In the genomic region with DNA sequence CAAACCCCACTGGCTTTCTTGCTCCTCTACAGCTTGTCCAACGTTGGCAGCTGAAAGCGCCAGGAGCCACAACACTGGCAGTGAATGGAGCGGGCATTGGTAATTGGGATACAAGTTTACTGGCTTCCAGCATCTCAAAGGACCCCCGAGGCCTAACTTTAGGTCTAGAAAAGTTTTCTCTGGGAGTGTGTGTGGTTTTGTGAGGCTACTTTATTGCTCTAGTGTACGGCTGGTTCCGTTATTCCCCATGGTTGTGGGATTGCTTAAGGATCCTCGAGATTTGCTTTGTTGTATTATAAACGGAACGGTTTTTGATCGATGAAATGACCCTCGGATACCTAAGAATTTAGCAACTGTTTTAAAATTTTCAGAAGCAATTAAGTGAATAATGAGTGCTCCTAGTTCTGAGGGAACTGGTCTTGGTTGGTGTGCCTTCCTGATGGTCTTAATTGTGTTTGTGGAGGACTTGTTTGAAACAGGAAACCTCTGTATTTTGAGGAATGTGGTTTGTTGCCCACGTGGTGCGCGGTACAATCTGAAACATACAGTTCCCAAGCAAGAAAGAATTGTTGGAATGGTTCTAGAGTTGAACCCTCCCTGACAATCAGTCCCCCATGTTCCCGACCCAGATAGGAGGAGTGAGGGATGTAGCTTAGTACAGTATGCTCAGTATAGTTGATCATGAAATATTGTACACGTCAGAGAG, we compare ENCODE assay signal across 8 mouse cellular contexts. TPM values are rescaled to one million over a fixed set of nuclear protein-coding genes. Genes with fewer than 3 reads are reported as not detected.
DNase-seq lines count a peak whose midpoint lies in the region; ATAC-seq and TF ChIP-seq lines count a peak whose summit lies in the region.

No protein-coding gene starts in this region.

- DNase-seq in cerebellum, adult 2 months = no peak
- DNase-seq in cerebellum, adult 9-11 months = no peak
- peak; percentile 50 for DNase-seq in limb, embryonic 10.5 days (ENCODE audit: low spot score)
- DNase-seq in gastrocnemius, postnatal 4 days (ENCODE audit: low spot score in 2 of 2) = no peak
- DNase-seq in cerebellum, postnatal 4 days (ENCODE audit: low spot score in 2 of 2) = no peak

- peak; percentile 59; the same call in 1 of the 2 replicates for ATAC-seq in forebrain, embryonic 12.5 days (ENCODE audit: low FRiP score)
- ATAC-seq in midbrain, embryonic 15.5 days (replicated peaks) = peak; percentile 65; the same call in 1 of the 2 replicates

- 32% methylated on average over 16 of the region's 16 CpGs for WGBS in cerebellum, adult 2 months
- WGBS in forebrain, embryonic 12.5 days = 48% methylated on average over 16 of the region's 16 CpGs
- 46% methylated on average over 16 of the region's 16 CpGs for WGBS in limb, embryonic 10.5 days
- WGBS in midbrain, embryonic 15.5 days = 55% methylated on average over 16 of the region's 16 CpGs

- no peak for TF ChIP-seq POLR2A in cerebellum, adult 2 months (IDR thresholded peaks at IDR 0.05; ENCODE audit: borderline replicate concordance, insufficient read depth, low read length)

- no peaks in the 10 kb centered on the region; the same call in 1 of the 2 replicates for H3K4me1 ChIP-seq in cerebellum, adult 2 months (ENCODE audit: control insufficient read depth, insufficient read depth, low read length)
- peaks cover 14% of the 10 kb centered on the region for H3K4me1 ChIP-seq in E14TG2a.4 (replicated peaks; ENCODE audit: low read depth, low read length)
- peaks cover 17% of the 10 kb centered on the region for H3K4me1 ChIP-seq in forebrain, embryonic 12.5 days
- peaks cover 17% of the 10 kb centered on the region; the same call in 1 of the 2 replicates for H3K4me1 ChIP-seq in limb, embryonic 10.5 days
- peaks cover 15% of the 10 kb centered on the region for H3K4me1 ChIP-seq in midbrain, embryonic 15.5 days

- H3K27ac ChIP-seq in cerebellum, adult 2 months (ENCODE audit: insufficient read depth, low read length) = peak overlapping the region; percentile 73
- H3K27ac ChIP-seq in forebrain, embryonic 12.5 days = peak overlapping the region; percentile 86; the same call in 1 of the 2 replicates
- H3K27ac ChIP-seq in limb, embryonic 10.5 days = peak overlapping the region; percentile 99
- H3K27ac ChIP-seq in midbrain, embryonic 15.5 days = peak overlapping the region; percentile 80

- peak overlapping the region; percentile 89 for H3K9ac ChIP-seq in forebrain, embryonic 12.5 days
- peak overlapping the region; percentile 88 for H3K9ac ChIP-seq in midbrain, embryonic 15.5 days

- H3K27me3 ChIP-seq in cerebellum, adult 2 months (ENCODE audit: control insufficient read depth, insufficient read depth, low read length) = no peaks in the 10 kb centered on the region
- peaks cover 23% of the 10 kb centered on the region for H3K27me3 ChIP-seq in E14TG2a.4 (ENCODE audit: insufficient read depth, low read length)
- no peaks in the 10 kb centered on the region for H3K27me3 ChIP-seq in forebrain, embryonic 12.5 days
- no peaks in the 10 kb centered on the region for H3K27me3 ChIP-seq in limb, embryonic 10.5 days (ENCODE audit: low read depth, poor library complexity, severe bottlenecking)
- no peaks in the 10 kb centered on the region for H3K27me3 ChIP-seq in midbrain, embryonic 15.5 days (replicated peaks)

- H3K4me2 ChIP-seq in forebrain, embryonic 12.5 days = peak overlapping the region; percentile 62
- H3K4me2 ChIP-seq in midbrain, embryonic 15.5 days = peak overlapping the region; percentile 75

- peaks cover 5% of the 10 kb centered on the region for H3K9me3 ChIP-seq in E14TG2a.4 (ENCODE audit: low read length)
- no peaks in the 10 kb centered on the region for H3K9me3 ChIP-seq in forebrain, embryonic 12.5 days
- H3K9me3 ChIP-seq in limb, embryonic 10.5 days (replicated peaks) = no peaks in the 10 kb centered on the region
- no peaks in the 10 kb centered on the region for H3K9me3 ChIP-seq in midbrain, embryonic 15.5 days

- TF ChIP-seq CTCF in cerebellum, adult 2 months (IDR thresholded peaks at IDR 0.05; ENCODE audit: borderline replicate concordance, insufficient read depth, low read depth, low read length) = no peak
- no peak for TF ChIP-seq CTCF in E14TG2a.4 (conservative IDR thresholded peaks at IDR 0.05; ENCODE audit: low read length)

- peaks cover 4% of the 10 kb centered on the region for H3K36me3 ChIP-seq in E14TG2a.4 (ENCODE audit: insufficient read depth, low read length)
- H3K36me3 ChIP-seq in forebrain, embryonic 12.5 days (replicated peaks) = peaks cover 14% of the 10 kb centered on the region
- peaks cover 17% of the 10 kb centered on the region for H3K36me3 ChIP-seq in limb, embryonic 10.5 days
- peaks cover 9% of the 10 kb centered on the region for H3K36me3 ChIP-seq in midbrain, embryonic 15.5 days (replicated peaks)

- H3K4me3 ChIP-seq in cerebellum, adult 2 months (replicated peaks; ENCODE audit: insufficient read depth, low read depth, low read length) = peak overlapping the region; percentile 70
- H3K4me3 ChIP-seq in E14TG2a.4 (replicated peaks; ENCODE audit: low read length) = peak overlapping the region; percentile 88
- H3K4me3 ChIP-seq in forebrain, embryonic 12.5 days (replicated peaks) = peak overlapping the region; percentile 74
- H3K4me3 ChIP-seq in limb, embryonic 10.5 days = peak overlapping the region; percentile 93
- H3K4me3 ChIP-seq in midbrain, embryonic 15.5 days = peak overlapping the region; percentile 83

RNA-seq across cellular contexts. Expression of a gene that starts 1.0 kb away (rescaled TPM):
- polyA plus RNA-seq in cerebellum, adult 2 months (2012; rRNA removed) = 30.2 and 36.0 TPM in 2 replicates
- polyA plus RNA-seq in forebrain, embryonic 12.5 days (2016; fragmentation: Nextera tagmentation; extraction: Ambion mirVana) = 34.9 and 38.9 TPM in 2 replicates
- 72.5 and 88.5 TPM in 2 replicates for polyA plus RNA-seq in limb, embryonic 10.5 days (2016; fragmentation: Nextera tagmentation; extraction: Ambion mirVana)
- 15.7 and 15.8 TPM in 2 replicates for polyA plus RNA-seq in midbrain, embryonic 15.5 days (2015; fragmentation: Nextera tagmentation; extraction: Ambion mirVana)
- total RNA-seq in gastrocnemius, postnatal 4 days (2021) = 10 to 100 TPM; 79.6 to 86.3 TPM

RNA-seq across cellular contexts. Expression of a gene that starts 24.3 kb away (rescaled TPM):
- polyA plus RNA-seq in cerebellum, adult 2 months (2012; rRNA removed) = 0.41 and 0.59 TPM in 2 replicates
- polyA plus RNA-seq in forebrain, embryonic 12.5 days (2016; fragmentation: Nextera tagmentation; extraction: Ambion mirVana) = 0.09 and 0.10 TPM in 2 replicates
- polyA plus RNA-seq in limb, embryonic 10.5 days (2016; fragmentation: Nextera tagmentation; extraction: Ambion mirVana) = 0.06 and 0.08 TPM in 2 replicates
- 0.05 and 0.08 TPM in 2 replicates for polyA plus RNA-seq in midbrain, embryonic 15.5 days (2015; fragmentation: Nextera tagmentation; extraction: Ambion mirVana)
- under 1 TPM; 0.27 to 0.39 TPM for total RNA-seq in gastrocnemius, postnatal 4 days (2021)

RNA-seq across cellular contexts. Expression of a gene that starts 57.6 kb away (rescaled TPM):
- polyA plus RNA-seq in cerebellum, adult 2 months (2012; rRNA removed) = 0.19 and 0.64 TPM in 2 replicates
- polyA plus RNA-seq in forebrain, embryonic 12.5 days (2016; fragmentation: Nextera tagmentation; extraction: Ambion mirVana) = 3.2 and 6.0 TPM in 2 replicates
- polyA plus RNA-seq in limb, embryonic 10.5 days (2016; fragmentation: Nextera tagmentation; extraction: Ambion mirVana) = 0.85 and 2.6 TPM in 2 replicates
- polyA plus RNA-seq in midbrain, embryonic 15.5 days (2015; fragmentation: Nextera tagmentation; extraction: Ambion mirVana) = 2.5 TPM in 2 replicates
- total RNA-seq in gastrocnemius, postnatal 4 days (2021) = under 1 TPM; 0.17 to 0.47 TPM
